Mouse (Mus musculus) liver, embryonic 14.5 days (tissue): Measurements from ENCODE around the gene Pygo2. TPM values are rescaled to one million over a fixed set of nuclear protein-coding genes. Genes with fewer than 3 reads are reported as not detected.
"Not testable (repeated sequence)": the region's sequence is repeated elsewhere in the genome, so short reads cannot be mapped to it uniquely, and the experiment has no call there.

ENCODE experiments used
- ATAC-seq: fragments of 200-750 bp; cut with Nextera tagmentation; 2 replicates; pipeline ENCODE4 v1.8.0; 2017; ENCODE audit warnings: moderate number of reproducible peaks, mild to moderate bottlenecking, moderate library complexity; ENCODE audit not compliant: insufficient read depth
- DNase-seq, 3 experiments: peaks; one replicate each; pipeline ENCODE4 v3.0.0-alpha.2; 2012 to 2013; ENCODE audit warnings: low read depth in 3 of 3, low spot score in 3 of 3
- H3K27ac ChIP-seq: fragments of 300-500 bp; sonication (generic); 2 replicates; pipeline ENCODE4 v1.5.1; 2014; ENCODE audit warnings: moderate library complexity, mild to moderate bottlenecking, control low read depth, inconsistent platforms
- H3K27me3 ChIP-seq: fragments of 300-500 bp; sonication (generic); 2 replicates; pipeline ENCODE4 v1.6.1; 2014; ENCODE audit warnings: mild to moderate bottlenecking, low read length, moderate library complexity; ENCODE audit not compliant: control insufficient read depth, insufficient read depth
- H3K36me3 ChIP-seq: fragments of 300-500 bp; sonication (generic); replicated peaks from 2 replicates; pipeline ENCODE4 v1.6.1; 2014; ENCODE audit warnings: low read depth; ENCODE audit not compliant: control insufficient read depth, insufficient read depth
- H3K4me1 ChIP-seq, 2 experiments: fragments of 200-500 bp in 1 of 2; fragments of 300-500 bp in 1 of 2; sonication (generic) in 1 of 2; replicated peaks; 2 replicates each; pipeline ENCODE4 v1.6.1; 2012 to 2014; ENCODE audit warnings: antibody characterized with exemption in 1 of 2, inconsistent platforms in 1 of 2, low read length in 1 of 2; ENCODE audit not compliant: control insufficient read depth in 2 of 2, insufficient read depth in 2 of 2
- H3K4me2 ChIP-seq: fragments of 300-500 bp; sonication (generic); 2 replicates; pipeline ENCODE4 v1.6.1; 2014; ENCODE audit warnings: low read depth, mild to moderate bottlenecking, control low read depth, moderate library complexity
- H3K4me3 ChIP-seq, 2 experiments: fragments of 200-500 bp in 1 of 2; fragments of 300-500 bp in 1 of 2; sonication (generic) in 1 of 2; 2 replicates each; pipeline ENCODE4 v1.5.1; 2012 to 2014; ENCODE audit warnings: low read depth in 2 of 2, low read length in 2 of 2, mild to moderate bottlenecking in 2 of 2, control low read depth in 1 of 2, inconsistent platforms in 1 of 2, moderate library complexity in 1 of 2; ENCODE audit not compliant: insufficient read depth in 1 of 2
- H3K9ac ChIP-seq: fragments of 300-500 bp; sonication (generic); replicated peaks from 2 replicates; pipeline ENCODE4 v1.6.1; 2014; ENCODE audit warnings: mild to moderate bottlenecking, control low read depth, moderate library complexity
- H3K9me3 ChIP-seq: fragments of 300-500 bp; sonication (generic); 2 replicates; pipeline ENCODE4 v1.6.1; 2016; ENCODE audit warnings: low read length, mixed read lengths; ENCODE audit not compliant: control insufficient read depth
- CTCF ChIP-seq: IDR thresholded peaks from 2 replicates; pipeline ENCODE4 v1.5.1; 2016; ENCODE audit warnings: antibody characterized with exemption, low read depth, control low read depth
- EP300 ChIP-seq: IDR thresholded peaks from 2 replicates; pipeline ENCODE4 v1.6.1; 2016; ENCODE audit warnings: antibody characterized with exemption, low read depth
- WGBS: fragments of 180-500 bp; shearing (Covaris S2); extraction: QIAGEN DNeasy Blood & Tissue Kit; methylation state at CpG from one replicate; pipeline ENCODE4 v1.1.7; 2014; ENCODE audit not compliant: insufficient replicate concordance; 5-methylcytosine and 5-hydroxymethylcytosine counted together
- polyA plus RNA-seq, 2 experiments: library from polyadenylated mRNA; depleted of rRNA in 1 of 2; stranded (reverse) in 1 of 2; unstranded in 1 of 2; fragments of >200 nt; fragmentation: Nextera tagmentation in 1 of 2; extraction: Ambion mirVana in 1 of 2; gene quantifications; 2 replicates each; pipeline versions ENCODE4 v1.2.1 to v1.2.3; 2012 to 2014

Gene Pygo2
- polyA plus RNA-seq, 2 experiments = 8.4 to 15.2 TPM

DNA sequence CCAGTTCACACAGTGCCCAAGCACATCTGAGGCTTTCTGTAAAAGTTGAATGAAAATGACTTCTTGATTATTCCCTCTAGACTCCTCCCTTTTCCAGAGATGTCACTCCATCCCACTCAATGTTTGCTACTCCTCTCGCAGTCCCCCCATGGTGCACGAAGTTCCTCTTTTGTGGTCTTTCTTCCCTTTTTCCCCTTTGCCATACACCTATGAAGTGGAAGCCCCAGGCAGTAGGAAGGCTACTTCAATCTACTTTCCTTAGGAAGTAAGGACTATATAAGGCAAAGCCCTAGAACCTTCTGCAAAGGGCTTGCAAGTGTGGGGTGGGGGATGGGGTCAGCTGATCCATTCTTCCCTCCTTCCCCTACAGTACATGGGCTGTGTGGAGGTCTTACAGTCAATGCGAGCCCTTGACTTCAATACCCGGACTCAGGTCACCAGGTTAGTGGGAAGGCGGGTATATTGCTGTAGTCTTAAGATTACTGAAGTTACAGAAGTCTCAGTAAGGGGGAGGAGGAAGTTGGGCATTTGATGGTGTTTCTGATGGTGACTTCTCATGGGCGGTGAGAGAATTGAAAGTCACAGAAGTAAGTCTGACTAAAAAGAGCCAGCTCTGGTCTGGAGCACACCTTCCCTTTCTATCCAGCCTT is 7.3 kb upstream of the Pygo2 start:
- peak overlapping the region; percentile 29 for H3K27ac ChIP-seq
- no peaks in the 10 kb centered on the region for H3K9me3 ChIP-seq
- no peak for ATAC-seq
- peaks cover 32% of the 10 kb centered on the region for H3K36me3 ChIP-seq
- WGBS = 48% methylated on average over 6 of the region's 6 CpGs
- peak overlapping the region; percentile 71 for H3K4me2 ChIP-seq
- no peak for DNase-seq
- no peak for TF ChIP-seq CTCF
- no peak for TF ChIP-seq EP300
- H3K9ac ChIP-seq = peak overlapping the region; percentile 37
- H3K27me3 ChIP-seq = no peaks in the 10 kb centered on the region
- peak overlapping the region; percentile 33 to 62; a peak in 3 of 4 replicates for H3K4me3 ChIP-seq
- peaks cover 51 to 66% of the 10 kb centered on the region in 2 experiments for H3K4me1 ChIP-seq

DNA sequence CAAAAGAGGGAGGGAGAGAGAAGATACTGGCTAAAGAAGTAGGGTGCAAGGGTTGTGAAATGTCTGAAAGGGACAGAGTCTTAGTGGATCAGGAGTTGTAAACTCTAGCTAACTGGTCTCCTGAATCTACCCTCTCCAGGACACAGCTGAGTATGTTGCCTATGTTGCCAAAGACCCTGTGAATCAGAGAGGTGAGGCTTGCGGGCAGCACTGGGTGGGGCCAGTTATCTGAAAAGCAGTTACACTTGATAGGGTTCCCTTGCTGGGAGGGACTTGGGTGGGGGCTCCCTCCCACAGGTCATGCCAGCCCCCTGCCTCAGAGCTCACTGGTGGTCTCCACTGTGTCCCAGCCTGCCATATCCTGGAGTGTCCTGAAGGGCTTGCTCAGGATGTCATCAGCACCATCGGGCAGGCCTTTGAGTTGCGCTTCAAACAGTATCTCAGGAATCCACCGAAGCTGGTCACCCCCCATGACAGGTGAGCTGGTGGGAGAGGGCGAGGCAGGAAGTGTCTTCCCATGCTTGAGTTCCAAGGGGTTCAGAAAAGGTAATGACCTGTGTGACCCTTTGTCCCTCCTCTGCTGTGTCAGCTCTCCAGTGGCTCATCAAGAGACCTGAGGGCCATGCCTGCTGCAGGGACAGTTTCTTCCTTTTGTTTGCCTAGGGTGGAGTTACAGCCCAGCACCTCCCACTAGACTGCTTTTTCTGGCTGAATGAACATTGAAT is 5.4 kb upstream of the Pygo2 start:
- H3K4me3 ChIP-seq = peak overlapping the region in 1 of 2 experiments; percentile 8; a peak in 3 of 4 replicates
- DNase-seq (no peak), ATAC-seq (peak; percentile 28)
- H3K27me3 ChIP-seq = no peaks in the 10 kb centered on the region
- peak overlapping the region; percentile 27; the same call in 1 of the 2 replicates for H3K9ac ChIP-seq
- peak overlapping the region; percentile 61 for H3K4me2 ChIP-seq
- H3K9me3 ChIP-seq = no peaks in the 10 kb centered on the region
- TF ChIP-seq EP300 = no peak; the same call in 1 of the 2 replicates
- no peak for TF ChIP-seq CTCF
- H3K36me3 ChIP-seq = peaks cover 40% of the 10 kb centered on the region
- peaks cover 49 to 62% of the 10 kb centered on the region in 2 experiments for H3K4me1 ChIP-seq
- peak overlapping the region; percentile 59 for H3K27ac ChIP-seq
- 38% methylated on average over 5 of the region's 5 CpGs for WGBS

DNA sequence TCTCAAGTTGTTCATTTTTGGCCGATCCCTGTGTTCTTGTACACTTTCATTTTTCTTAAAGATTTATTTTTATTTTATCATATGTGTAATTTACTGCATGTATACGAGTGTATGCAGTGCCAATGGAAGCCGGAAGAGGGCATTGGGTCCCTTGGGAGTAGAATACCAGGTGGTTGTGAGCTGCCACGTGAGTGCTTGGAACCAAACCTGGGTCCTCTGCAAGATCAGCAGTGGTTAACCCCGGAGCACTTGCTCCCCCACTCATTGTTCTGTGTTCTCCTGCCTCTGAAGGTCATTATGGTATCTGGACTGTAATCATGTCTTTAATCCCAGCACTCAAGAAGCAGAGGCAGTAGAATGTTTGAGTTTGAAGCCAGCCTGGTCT is 4.9 kb upstream of the Pygo2 start:
- Histone ChIP-seq H3K4me3 (peak overlapping the region in 1 of 2 experiments; percentile 16; a peak in 2 of 4 replicates), H3K36me3 (peaks cover 40% of the 10 kb centered on the region), H3K27me3 (no peaks in the 10 kb centered on the region), H3K4me2 (peak overlapping the region; percentile 61), H3K27ac (peak overlapping the region; percentile 59), H3K4me1 (peaks cover 44 to 57% of the 10 kb centered on the region in 2 experiments), H3K9ac (peak overlapping the region; percentile 39), H3K9me3 (no peaks in the 10 kb centered on the region)
- DNase-seq = no peak
- WGBS = 70% methylated on average over 5 of the region's 5 CpGs
- TF ChIP-seq CTCF (no peak), EP300 (no peak)
- ATAC-seq = no peak

DNA sequence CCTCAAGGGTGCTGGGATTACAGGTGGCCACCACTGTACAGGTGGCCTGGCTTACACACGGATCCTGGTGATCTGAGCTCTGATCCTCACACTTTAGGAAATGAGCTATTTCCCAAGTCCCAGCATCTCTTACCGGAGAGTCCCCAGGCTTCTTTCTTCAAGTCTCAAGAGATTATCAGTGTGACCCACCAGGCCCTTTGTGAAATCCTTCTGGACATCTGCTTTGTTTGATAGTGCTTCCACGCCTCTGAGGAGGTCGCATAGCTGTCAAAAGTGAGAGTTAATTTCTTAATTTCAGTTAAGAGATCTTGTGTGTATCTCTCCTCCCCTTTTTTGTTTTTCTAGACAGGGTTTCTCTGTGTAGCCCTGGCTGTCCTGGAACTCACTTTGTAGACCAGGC is 4.1 kb upstream of the Pygo2 start:
- no peaks in the 10 kb centered on the region for H3K9me3 ChIP-seq
- TF ChIP-seq CTCF (no peak), EP300 (peak; percentile 83)
- 9% methylated on average over 4 of the region's 4 CpGs for WGBS
- peak overlapping the region; percentile 59 for H3K27ac ChIP-seq
- H3K9ac ChIP-seq = peak overlapping the region; percentile 56
- H3K4me1 ChIP-seq = peaks cover 39 to 52% of the 10 kb centered on the region in 2 experiments
- DNase-seq (peak; percentile 72 to 78 (median 77)), ATAC-seq (peak; percentile 4; the same call in 1 of the 2 replicates)
- peak overlapping the region; percentile 61 for H3K4me2 ChIP-seq
- H3K36me3 ChIP-seq = peaks cover 40% of the 10 kb centered on the region
- no peaks in the 10 kb centered on the region for H3K27me3 ChIP-seq
- H3K4me3 ChIP-seq = peak overlapping the region; percentile 31 to 33

DNA sequence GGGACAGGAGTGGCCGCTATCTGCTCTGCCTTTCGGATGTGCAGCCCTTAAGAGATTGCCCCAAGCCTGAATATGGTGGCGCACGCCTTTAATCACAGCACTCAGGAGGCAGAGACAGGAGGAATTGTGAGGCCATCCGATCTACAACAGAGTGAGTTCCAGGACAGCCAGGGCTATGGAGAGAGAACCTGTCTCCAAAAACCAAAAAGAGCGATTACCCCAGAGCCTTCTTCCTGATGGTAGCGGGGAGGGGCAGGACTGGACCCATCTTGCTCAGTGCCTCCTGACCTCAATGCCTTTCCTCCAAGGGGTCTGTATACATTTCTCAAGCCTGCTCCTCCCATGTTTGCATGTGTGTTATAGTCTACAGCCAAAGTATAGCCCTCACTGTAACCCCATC is 993 bp upstream of the Pygo2 start:
- not testable (repeated sequence) for H3K9me3 ChIP-seq, H3K4me3 ChIP-seq, H3K27ac ChIP-seq, H3K4me2 ChIP-seq, H3K9ac ChIP-seq, DNase-seq, H3K27me3 ChIP-seq, ATAC-seq
- WGBS = 84% methylated on average over 7 of the region's 7 CpGs
- Histone ChIP-seq H3K36me3 (peaks cover 49% of the 10 kb centered on the region), H3K4me1 (peaks cover 27 to 30% of the 10 kb centered on the region in 2 experiments)
